Mouse (Mus musculus): ENCODE results near the gene Ifitm2. TPM values are rescaled to one million over a fixed set of nuclear protein-coding genes. Genes with fewer than 3 reads are reported as not detected.

The Ifitm2 gene
- polyA plus RNA-seq, 1 experiment from 2014 or later, result 1,379 TPM

GRCm38 (mm10) chr7:140962733-140963132 lies 6.9 kb upstream of the Ifitm2 start:
- Histone ChIP-seq H3K9ac (no peak overlapping the region), H3K4me3 (replicated peaks) (no peak overlapping the region), H3K27me3 (replicated peaks) (no peaks in the 10 kb centered on the region), H3K36me3 (no peaks in the 10 kb centered on the region), H3K4me1 (0 out of 2 replicates have a peak, but pooled peaks cover 2% of the 10 kb centered on the region), H3K4me2 (no peak overlapping the region), H3K27ac (no peak overlapping the region), H3K9me3 (no peaks in the 10 kb centered on the region)
- WGBS, result 83% methylated on average over 2 of the region's 2 CpGs
- ATAC-seq (ENCODE audit: insufficient read depth, low FRiP score, low read depth), result no peak

- Histone ChIP-seq H3K9ac (no peak overlapping the region), H3K27me3 (replicated peaks) (no peaks in the 10 kb centered on the region), H3K27ac (no peak overlapping the region), H3K4me1 (peaks cover 8% of the 10 kb centered on the region), H3K36me3 (no peaks in the 10 kb centered on the region), H3K4me3 (replicated peaks) (no peak overlapping the region), H3K9me3 (no peaks in the 10 kb centered on the region), H3K4me2 (no peak overlapping the region)
- WGBS, result 75% methylated on average over 2 of the region's 2 CpGs
- no peak for ATAC-seq (ENCODE audit: insufficient read depth, low FRiP score, low read depth)
Measured at GRCm38 (mm10) chr7:140961416-140961815, 5.6 kb upstream of the Ifitm2 start.

GRCm38 (mm10) chr7:140960026-140960425 lies 4.2 kb upstream of the Ifitm2 start:
- Histone ChIP-seq H3K9ac (no peak overlapping the region), H3K9me3 (no peaks in the 10 kb centered on the region), H3K27me3 (replicated peaks) (no peaks in the 10 kb centered on the region), H3K27ac (no peak overlapping the region), H3K36me3 (no peaks in the 10 kb centered on the region), H3K4me1 (peaks cover 13% of the 10 kb centered on the region), H3K4me2 (no peak overlapping the region), H3K4me3 (replicated peaks) (no peak overlapping the region)
- WGBS, result 81% methylated on average over 5 of the region's 5 CpGs
- ATAC-seq (ENCODE audit: insufficient read depth, low FRiP score, low read depth), result no peak

- 13% methylated on average over 9 of the region's 9 CpGs for WGBS
- no peak for ATAC-seq (ENCODE audit: insufficient read depth, low FRiP score, low read depth)
Measured at GRCm38 (mm10) chr7:140959181-140959901, 3.6 kb upstream of the Ifitm2 start.

GRCm38 (mm10) chr7:140956556-140956869 lies 726 bp upstream of the Ifitm2 start:
- H3K36me3 ChIP-seq, result peaks cover 6% of the 10 kb centered on the region; the same call in 1 of the 2 replicates
- peaks cover 39% of the 10 kb centered on the region for H3K4me1 ChIP-seq
- peak overlapping the region; percentile 97 for H3K27ac ChIP-seq
- 28% methylated on average over 6 of the region's 6 CpGs for WGBS
- H3K4me2 ChIP-seq, result peak overlapping the region; percentile 73
- ATAC-seq (ENCODE audit: insufficient read depth, low FRiP score, low read depth), result peak; percentile 1; the same call in 1 of the 2 replicates
- no peaks in the 10 kb centered on the region for H3K9me3 ChIP-seq
- no peaks in the 10 kb centered on the region for H3K27me3 ChIP-seq (replicated peaks)
- H3K9ac ChIP-seq, result no peak overlapping the region
- H3K4me3 ChIP-seq (replicated peaks), result peak overlapping the region; percentile 65; the same call in 1 of the 2 replicates

More at GRCm38 (mm10) chr7:140959181-140959901, 3.6 kb upstream of the Ifitm2 start:
- H3K36me3 ChIP-seq, result no peaks in the 10 kb centered on the region
- no peaks in the 10 kb centered on the region for H3K9me3 ChIP-seq
- no peak overlapping the region for H3K4me3 ChIP-seq (replicated peaks)
- no peak overlapping the region for H3K9ac ChIP-seq
- H3K4me2 ChIP-seq, result no peak overlapping the region
- H3K27ac ChIP-seq, result no peak overlapping the region
- H3K4me1 ChIP-seq, result peaks cover 16% of the 10 kb centered on the region
- no peaks in the 10 kb centered on the region for H3K27me3 ChIP-seq (replicated peaks)

GRCm38 (mm10) chr7:140955342-140955741 lies 445 bp downstream of the Ifitm2 start:
- no peaks in the 10 kb centered on the region for H3K9me3 ChIP-seq
- peak overlapping the region; percentile 65 for H3K4me3 ChIP-seq (replicated peaks)
- H3K9ac ChIP-seq, result peak overlapping the region; percentile 67
- peak; percentile 17; the same call in 1 of the 2 replicates for ATAC-seq (ENCODE audit: insufficient read depth, low FRiP score, low read depth)
- no peaks in the 10 kb centered on the region for H3K27me3 ChIP-seq (replicated peaks)
- 8% methylated on average over 17 of the region's 17 CpGs for WGBS
- H3K36me3 ChIP-seq, result peaks cover 6% of the 10 kb centered on the region; the same call in 1 of the 2 replicates
- H3K27ac ChIP-seq, result peak overlapping the region; percentile 97
- H3K4me1 ChIP-seq, result peaks cover 51% of the 10 kb centered on the region
- H3K4me2 ChIP-seq, result peak overlapping the region; percentile 73

- H3K4me3 ChIP-seq (replicated peaks), result peak overlapping the region; percentile 65
- H3K27me3 ChIP-seq (replicated peaks), result no peaks in the 10 kb centered on the region
- no peak for ATAC-seq (ENCODE audit: insufficient read depth, low FRiP score, low read depth)
- H3K9me3 ChIP-seq, result no peaks in the 10 kb centered on the region
- H3K4me1 ChIP-seq, result peaks cover 52% of the 10 kb centered on the region
- H3K9ac ChIP-seq, result peak overlapping the region; percentile 67
- peak overlapping the region; percentile 73 for H3K4me2 ChIP-seq
- WGBS, result 3% methylated on average over 9 of the region's 9 CpGs
- peaks cover 6% of the 10 kb centered on the region; the same call in 1 of the 2 replicates for H3K36me3 ChIP-seq
- peak overlapping the region; percentile 97 for H3K27ac ChIP-seq
Measured at GRCm38 (mm10) chr7:140954733-140955071, 1.1 kb downstream of the Ifitm2 start.

DNA sequence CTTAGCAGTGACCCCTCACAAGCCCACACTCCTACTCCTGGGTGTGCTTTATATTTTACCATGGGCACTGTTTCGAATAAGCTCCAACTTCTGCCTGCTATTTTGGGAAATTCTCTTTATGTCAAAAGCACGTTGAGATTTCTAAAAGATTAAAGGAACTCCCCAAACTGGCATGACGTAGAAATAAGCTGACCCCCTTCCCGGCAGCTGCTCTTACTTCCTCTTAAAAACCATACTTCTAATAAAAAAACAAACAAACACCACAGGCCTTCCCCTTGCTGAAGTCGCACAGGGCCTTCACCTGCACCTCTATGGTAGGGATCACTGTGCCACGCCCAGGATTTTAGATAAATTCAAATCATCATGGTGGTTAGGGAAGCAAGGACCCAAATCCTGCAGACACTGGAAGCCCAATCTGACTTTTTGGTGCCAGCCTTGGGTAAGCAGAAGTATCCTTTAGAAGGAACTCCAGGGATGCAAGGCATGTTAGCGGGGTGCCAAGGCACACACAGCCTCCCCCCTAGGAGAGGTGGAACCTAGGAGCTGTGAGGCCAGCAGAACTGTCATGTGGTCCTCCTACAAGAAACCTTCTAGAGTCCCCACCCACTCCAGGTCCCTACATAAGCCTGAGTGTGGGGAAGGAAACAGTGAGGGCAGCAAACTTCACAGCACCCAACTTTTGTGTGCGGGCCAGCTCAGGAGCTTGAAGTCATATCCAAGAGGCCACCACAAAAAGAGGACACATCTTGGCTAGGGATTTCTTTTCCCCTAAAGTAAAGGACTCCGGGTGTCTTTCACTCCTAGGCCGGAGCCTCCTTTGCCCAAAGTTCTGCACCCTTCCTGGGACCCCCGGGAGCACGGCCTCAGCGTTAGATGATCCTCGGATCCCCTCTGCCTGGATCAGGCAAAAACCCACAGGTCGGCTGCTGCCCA lies 1.7 kb downstream of the Ifitm2 start:
- H3K4me3 ChIP-seq (replicated peaks), result peak overlapping the region; percentile 65
- no peaks in the 10 kb centered on the region for H3K9me3 ChIP-seq
- H3K4me2 ChIP-seq, result peak overlapping the region; percentile 73
- peak overlapping the region; percentile 97 for H3K27ac ChIP-seq
- WGBS, result 36% methylated on average over 15 of the region's 15 CpGs
- peaks cover 52% of the 10 kb centered on the region for H3K4me1 ChIP-seq
- peaks cover 10% of the 10 kb centered on the region for H3K36me3 ChIP-seq
- ATAC-seq (ENCODE audit: insufficient read depth, low FRiP score, low read depth), result no peak
- peak overlapping the region; percentile 67 for H3K9ac ChIP-seq
- no peaks in the 10 kb centered on the region for H3K27me3 ChIP-seq (replicated peaks)

DNA sequence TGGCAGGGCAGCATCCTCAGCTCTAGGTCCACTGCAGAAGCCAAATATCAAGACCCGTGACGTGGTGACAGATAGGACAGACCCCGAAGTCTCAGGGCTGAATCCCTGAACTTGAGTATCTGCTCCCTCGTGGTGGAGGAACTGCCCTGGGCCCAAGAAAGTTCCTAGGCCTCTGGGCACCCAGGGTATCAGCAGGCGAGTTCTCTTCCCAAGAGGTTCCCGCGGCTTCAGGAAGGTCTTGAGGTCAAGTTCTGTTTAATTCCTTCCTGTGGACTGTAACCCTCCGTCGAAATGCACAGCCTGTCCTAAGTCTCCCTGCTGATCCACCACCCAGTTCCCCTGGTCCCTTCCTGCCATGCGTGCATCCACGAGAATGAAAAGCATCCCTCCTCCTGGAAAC lies 2.7 kb downstream of the Ifitm2 start:
- H3K4me1 ChIP-seq, result peaks cover 52% of the 10 kb centered on the region
- 69% methylated on average over 11 of the region's 11 CpGs for WGBS
- H3K27ac ChIP-seq, result no peak overlapping the region; the same call in 1 of the 2 replicates
- no peaks in the 10 kb centered on the region for H3K9me3 ChIP-seq
- H3K27me3 ChIP-seq (replicated peaks), result no peaks in the 10 kb centered on the region
- no peak for ATAC-seq (ENCODE audit: insufficient read depth, low FRiP score, low read depth)
- H3K9ac ChIP-seq, result no peak overlapping the region
- no peak overlapping the region for H3K4me3 ChIP-seq (replicated peaks)
- peak overlapping the region; percentile 73 for H3K4me2 ChIP-seq
- H3K36me3 ChIP-seq, result peaks cover 17% of the 10 kb centered on the region

DNA sequence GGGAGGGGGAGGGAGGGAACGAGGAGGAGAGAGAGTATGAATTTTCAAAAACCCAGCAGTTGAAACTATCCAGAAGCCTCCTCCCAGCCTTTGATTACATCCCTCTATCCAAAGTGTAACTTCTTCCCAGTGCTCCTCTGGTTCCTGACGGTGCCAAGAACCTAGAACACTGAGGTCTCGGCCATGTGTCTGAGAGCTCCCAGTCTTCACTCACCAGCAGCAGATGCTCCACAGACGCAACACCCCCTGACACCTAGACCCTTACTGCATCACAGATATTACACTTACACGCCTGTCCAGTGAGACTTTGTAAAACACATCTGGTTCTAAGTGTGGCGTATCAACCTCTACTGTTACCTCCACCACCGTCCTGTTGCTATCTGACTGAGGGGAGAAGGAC lies 3.3 kb downstream of the Ifitm2 start:
- no peak for ATAC-seq (ENCODE audit: insufficient read depth, low FRiP score, low read depth)
- Histone ChIP-seq H3K4me3 (replicated peaks) (no peak overlapping the region), H3K9me3 (no peaks in the 10 kb centered on the region), H3K4me2 (no peak overlapping the region), H3K27ac (no peak overlapping the region), H3K4me1 (peaks cover 52% of the 10 kb centered on the region), H3K9ac (no peak overlapping the region), H3K36me3 (peaks cover 17% of the 10 kb centered on the region), H3K27me3 (replicated peaks) (no peaks in the 10 kb centered on the region)
- 62% methylated on average over 7 of the region's 7 CpGs for WGBS

- Histone ChIP-seq H3K4me3 (replicated peaks) (no peak overlapping the region), H3K27me3 (replicated peaks) (no peaks in the 10 kb centered on the region), H3K36me3 (peaks cover 20% of the 10 kb centered on the region), H3K27ac (peak overlapping the region; percentile 61; the same call in 1 of the 2 replicates), H3K4me2 (no peak overlapping the region), H3K9ac (no peak overlapping the region), H3K9me3 (no peaks in the 10 kb centered on the region), H3K4me1 (peaks cover 47% of the 10 kb centered on the region)
- 65% methylated on average over 6 of the region's 6 CpGs for WGBS
- no peak for ATAC-seq (ENCODE audit: insufficient read depth, low FRiP score, low read depth)
Measured at GRCm38 (mm10) chr7:140951765-140952164, 4.0 kb downstream of the Ifitm2 start.

DNA sequence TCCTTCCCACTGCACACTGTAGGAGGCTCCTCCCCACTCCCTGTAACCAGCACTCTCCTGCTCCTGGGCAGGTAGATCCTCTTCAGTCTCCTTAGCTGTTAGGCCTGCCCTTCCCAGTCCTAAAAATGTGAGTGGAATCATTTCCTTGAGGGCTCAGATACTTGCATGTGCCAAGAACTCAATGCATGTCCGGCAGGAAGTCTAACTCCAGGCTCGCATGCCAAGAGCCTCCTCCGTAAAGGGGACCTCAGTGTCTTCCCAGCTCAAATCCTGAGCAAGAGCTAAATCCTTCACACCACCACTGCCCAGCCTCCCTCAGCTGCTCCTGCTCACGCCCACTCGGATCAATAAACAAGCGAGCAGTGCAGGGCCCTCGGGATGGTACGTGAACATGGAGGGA lies 4.7 kb downstream of the Ifitm2 start:
- H3K4me2 ChIP-seq, result peak overlapping the region; percentile 13; the same call in 1 of the 2 replicates
- peaks cover 25% of the 10 kb centered on the region for H3K36me3 ChIP-seq

More for the DNA sequence above, 4.7 kb downstream of the Ifitm2 start:
- Histone ChIP-seq H3K27me3 (replicated peaks) (no peaks in the 10 kb centered on the region), H3K27ac (peak overlapping the region; percentile 61), H3K4me3 (replicated peaks) (0 out of 2 replicates have a peak overlapping the region, but pooled peaks have one; percentile 3), H3K4me1 (peaks cover 40% of the 10 kb centered on the region), H3K9ac (no peak overlapping the region), H3K9me3 (no peaks in the 10 kb centered on the region)
- ATAC-seq (ENCODE audit: insufficient read depth, low FRiP score, low read depth), result no peak
- WGBS, result 26% methylated on average over 8 of the region's 8 CpGs

All from stomach, embryonic 15.5 days (tissue).